Mouse (Mus musculus): Measurements from ENCODE around the gene E130308A19Rik. TPM values are rescaled to one million over a fixed set of nuclear protein-coding genes. Genes with fewer than 3 reads are reported as not detected.

The E130308A19Rik gene
- total RNA-seq, 2 experiments from 2014 or later = 12.1 to 13.1 TPM

- TF ChIP-seq CTCF (IDR thresholded peaks at IDR 0.05) = no peak
- intact Hi-C loops (cut with DNase I) = no loop called here
- no peak for DNase-seq (ENCODE audit: extremely low spot score in 1 of 2, low spot score in 2 of 2)
Measured at GRCm38 (mm10) chr4:59696846-59697245, 70.8 kb downstream of the E130308A19Rik start.

DNA sequence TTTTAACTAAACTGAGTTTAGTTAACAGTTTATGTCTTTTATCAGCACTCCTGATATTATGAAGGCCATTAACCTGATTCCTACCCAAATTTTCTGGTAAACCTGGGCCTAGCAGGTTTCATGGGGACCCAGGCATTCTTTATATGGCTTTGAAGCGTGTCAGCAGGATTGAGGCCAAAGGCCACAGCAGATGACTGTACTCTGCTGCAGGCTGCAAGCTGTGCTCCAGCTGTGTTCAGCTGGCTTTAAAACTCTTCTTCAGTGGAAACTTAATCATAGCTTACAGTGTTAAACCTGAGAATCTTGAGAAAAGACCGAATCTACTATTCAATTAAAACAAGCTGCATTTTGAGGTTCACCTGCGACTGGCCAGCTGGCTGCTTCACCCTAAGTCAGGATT is 71.9 kb downstream of the E130308A19Rik start:
- Histone ChIP-seq H3K27ac (no peak overlapping the region), H3K4me3 (no peak overlapping the region)
- no peak for DNase-seq (ENCODE audit: extremely low spot score in 1 of 2, low spot score in 2 of 2)
- intact Hi-C loops (cut with DNase I) = no loop called here
- no peak for TF ChIP-seq CTCF (IDR thresholded peaks at IDR 0.05)

More at GRCm38 (mm10) chr4:59696846-59697245, 70.8 kb downstream of the E130308A19Rik start:
- Histone ChIP-seq H3K4me3 (no peak overlapping the region), H3K27ac (no peak overlapping the region)

DNA sequence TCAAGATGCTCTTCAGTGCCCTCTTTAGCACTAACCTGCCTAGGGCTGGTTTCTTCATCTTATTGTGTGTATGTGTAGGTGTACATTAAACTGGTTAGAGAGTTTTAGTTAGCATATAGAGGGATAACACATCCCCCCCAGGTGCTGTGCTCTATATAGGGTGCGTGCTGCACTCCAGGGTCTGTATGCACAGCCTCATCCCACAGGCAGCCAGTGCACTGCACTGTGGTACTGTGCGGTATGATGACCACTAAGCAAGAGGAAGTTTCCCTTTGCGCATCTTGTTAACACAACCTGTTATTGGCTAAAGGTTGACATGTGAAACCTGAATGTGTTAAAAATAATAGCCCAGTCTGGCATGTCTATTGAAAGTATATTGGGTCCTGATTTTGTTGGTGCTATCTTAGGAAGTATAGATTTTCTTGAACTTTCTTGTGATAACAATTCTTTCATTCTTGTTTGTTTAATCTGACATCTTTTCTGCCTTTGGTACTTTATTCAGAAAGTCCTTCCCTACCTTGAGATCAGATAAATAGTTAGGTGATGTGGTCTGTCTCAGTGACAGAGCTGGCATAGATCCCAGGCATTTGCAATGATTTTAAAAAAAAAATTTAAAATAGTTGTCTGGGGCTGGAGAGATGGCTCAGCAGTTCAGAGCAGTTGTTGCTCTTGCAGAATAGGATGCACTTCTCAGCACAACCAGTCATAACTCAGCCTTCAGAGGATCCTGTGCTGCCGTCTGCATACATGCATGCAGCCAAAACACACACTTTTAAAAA is 73.2 kb downstream of the E130308A19Rik start:
- intact Hi-C loops (cut with DNase I) = no loop called here
- TF ChIP-seq CTCF (IDR thresholded peaks at IDR 0.05) = no peak
- no peak overlapping the region for H3K27ac ChIP-seq
- no peak overlapping the region for H3K4me3 ChIP-seq
- DNase-seq (ENCODE audit: extremely low spot score in 1 of 2, low spot score in 2 of 2) = no peak

DNA sequence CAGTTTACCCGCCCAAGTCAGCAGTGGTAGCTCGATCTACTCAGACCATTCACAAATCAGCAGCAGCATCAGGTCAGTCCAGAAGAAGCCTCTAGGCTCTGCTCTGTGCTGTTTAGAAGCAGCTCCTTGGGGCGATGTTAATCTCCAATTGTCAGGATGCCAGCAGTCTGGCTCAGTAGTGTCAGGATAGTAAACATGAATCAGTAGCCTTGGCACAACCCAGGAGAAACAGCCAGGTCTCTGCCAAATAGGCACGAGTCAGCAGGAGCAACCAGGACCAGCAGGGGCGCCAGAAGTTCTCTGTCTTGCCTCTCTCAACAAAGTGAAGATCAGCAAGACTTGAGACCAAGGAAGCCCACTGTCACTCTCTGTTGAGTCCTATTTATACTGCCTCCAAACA is 83.3 kb downstream of the E130308A19Rik start:
- no peak overlapping the region for H3K27ac ChIP-seq
- intact Hi-C loops (cut with DNase I) = no loop called here
- H3K4me3 ChIP-seq = no peak overlapping the region
- TF ChIP-seq CTCF (IDR thresholded peaks at IDR 0.05) = no peak
- no peak for DNase-seq (ENCODE audit: extremely low spot score in 1 of 2, low spot score in 2 of 2)

DNA sequence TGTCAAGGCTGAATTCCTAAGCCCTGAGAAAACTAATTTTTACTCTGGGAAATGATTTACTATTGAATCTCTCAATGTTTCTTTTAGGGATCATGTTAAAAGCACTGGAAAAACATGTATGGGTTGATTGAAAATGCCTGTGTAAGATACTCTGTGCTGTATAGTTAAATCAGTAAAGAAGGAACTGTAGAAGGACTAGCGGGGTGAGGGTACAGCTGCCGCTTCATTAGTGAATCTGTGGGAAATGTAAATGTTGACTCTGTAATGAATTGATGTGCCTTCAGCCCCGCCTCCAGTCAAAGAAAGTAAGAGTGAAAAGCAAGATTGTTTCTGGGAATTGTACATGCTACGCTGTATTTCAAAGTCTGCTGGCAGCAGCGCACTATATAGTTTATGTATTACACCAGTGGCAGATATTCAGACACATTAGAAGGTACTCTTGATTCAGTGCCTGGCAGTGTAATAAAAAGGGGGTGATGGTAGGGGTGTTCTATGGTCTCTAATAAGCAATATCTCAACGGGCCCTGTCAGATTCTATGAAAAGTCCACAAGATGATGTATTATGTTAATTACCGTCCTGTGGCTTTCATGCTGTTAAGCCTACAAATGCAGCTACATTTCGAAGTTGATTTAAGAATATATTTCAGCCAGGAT is 84.9 kb downstream of the E130308A19Rik start:
- no peak overlapping the region for H3K27ac ChIP-seq
- TF ChIP-seq CTCF (IDR thresholded peaks at IDR 0.05) = no peak
- intact Hi-C loops (cut with DNase I) = no loop called here

GRCm38 (mm10) chr4:59712451-59712850 is 86.4 kb downstream of the E130308A19Rik start:
- H3K4me3 ChIP-seq = no peak overlapping the region
- no peak for TF ChIP-seq CTCF (IDR thresholded peaks at IDR 0.05)
- intact Hi-C loops (cut with DNase I) = no loop called here

More for the DNA sequence above, 84.9 kb downstream of the E130308A19Rik start:
- no peak for DNase-seq (ENCODE audit: extremely low spot score in 1 of 2, low spot score in 2 of 2)
- H3K4me3 ChIP-seq = no peak overlapping the region

GRCm38 (mm10) chr4:59712955-59713354 is 86.9 kb downstream of the E130308A19Rik start:
- no peak for TF ChIP-seq CTCF (IDR thresholded peaks at IDR 0.05)
- no peak overlapping the region for H3K27ac ChIP-seq
- H3K4me3 ChIP-seq = no peak overlapping the region
- intact Hi-C loops (cut with DNase I) = no loop called here
- no peak for DNase-seq (ENCODE audit: extremely low spot score in 1 of 2, low spot score in 2 of 2)

More at GRCm38 (mm10) chr4:59712451-59712850, 86.4 kb downstream of the E130308A19Rik start:
- no peak overlapping the region for H3K27ac ChIP-seq
- DNase-seq (ENCODE audit: extremely low spot score in 1 of 2, low spot score in 2 of 2) = no peak

- no peak overlapping the region for H3K4me3 ChIP-seq
- TF ChIP-seq CTCF (IDR thresholded peaks at IDR 0.05) = no peak
- no peak for DNase-seq (ENCODE audit: extremely low spot score in 1 of 2, low spot score in 2 of 2)
- no peak overlapping the region for H3K27ac ChIP-seq
- intact Hi-C loops (cut with DNase I) = no loop called here
Measured at GRCm38 (mm10) chr4:59714472-59714871, 88.5 kb downstream of the E130308A19Rik start.

DNA sequence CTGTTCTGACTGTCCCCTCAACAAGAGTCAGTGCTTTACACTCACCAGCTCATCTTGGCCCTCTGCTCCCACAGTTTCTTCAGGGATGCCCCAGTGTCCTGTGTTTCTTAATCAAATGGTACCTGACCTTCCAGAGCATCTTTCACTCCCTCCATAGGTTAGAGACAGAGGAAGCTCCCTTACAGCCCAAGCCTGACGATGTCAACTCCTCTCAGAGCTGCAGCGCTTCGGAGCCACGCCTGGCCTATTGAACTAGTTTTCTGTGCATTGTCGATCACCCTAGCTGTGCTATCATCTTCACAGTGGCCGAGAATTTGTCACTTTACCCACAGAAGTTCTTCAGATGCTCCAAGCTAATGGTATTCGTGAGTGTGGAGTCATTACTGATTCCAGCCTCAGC is 88.9 kb downstream of the E130308A19Rik start:
- intact Hi-C loops (cut with DNase I) = no loop called here
- Histone ChIP-seq H3K27ac (no peak overlapping the region), H3K4me3 (no peak overlapping the region)
- TF ChIP-seq CTCF (IDR thresholded peaks at IDR 0.05) = no peak
- DNase-seq (ENCODE audit: extremely low spot score in 1 of 2, low spot score in 2 of 2) = no peak

GRCm38 (mm10) chr4:59715531-59715930 is 89.5 kb downstream of the E130308A19Rik start:
- Histone ChIP-seq H3K4me3 (no peak overlapping the region), H3K27ac (no peak overlapping the region)
- TF ChIP-seq CTCF (IDR thresholded peaks at IDR 0.05) = no peak
- intact Hi-C loops (cut with DNase I) = no loop called here
- no peak for DNase-seq (ENCODE audit: extremely low spot score in 1 of 2, low spot score in 2 of 2)

GRCm38 (mm10) chr4:59717349-59717748 is 91.3 kb downstream of the E130308A19Rik start:
- H3K4me3 ChIP-seq = no peak overlapping the region

GRCm38 (mm10) chr4:59718542-59718941 is 92.5 kb downstream of the E130308A19Rik start:
- no peak for TF ChIP-seq CTCF (IDR thresholded peaks at IDR 0.05)
- Histone ChIP-seq H3K4me3 (no peak overlapping the region), H3K27ac (no peak overlapping the region)
- intact Hi-C loops (cut with DNase I) = no loop called here
- DNase-seq (ENCODE audit: extremely low spot score in 1 of 2, low spot score in 2 of 2) = no peak

More at GRCm38 (mm10) chr4:59717349-59717748, 91.3 kb downstream of the E130308A19Rik start:
- no peak for TF ChIP-seq CTCF (IDR thresholded peaks at IDR 0.05)
- intact Hi-C loops (cut with DNase I) = no loop called here
- DNase-seq (ENCODE audit: extremely low spot score in 1 of 2, low spot score in 2 of 2) = no peak
- no peak overlapping the region for H3K27ac ChIP-seq
